In the genomic region with DNA sequence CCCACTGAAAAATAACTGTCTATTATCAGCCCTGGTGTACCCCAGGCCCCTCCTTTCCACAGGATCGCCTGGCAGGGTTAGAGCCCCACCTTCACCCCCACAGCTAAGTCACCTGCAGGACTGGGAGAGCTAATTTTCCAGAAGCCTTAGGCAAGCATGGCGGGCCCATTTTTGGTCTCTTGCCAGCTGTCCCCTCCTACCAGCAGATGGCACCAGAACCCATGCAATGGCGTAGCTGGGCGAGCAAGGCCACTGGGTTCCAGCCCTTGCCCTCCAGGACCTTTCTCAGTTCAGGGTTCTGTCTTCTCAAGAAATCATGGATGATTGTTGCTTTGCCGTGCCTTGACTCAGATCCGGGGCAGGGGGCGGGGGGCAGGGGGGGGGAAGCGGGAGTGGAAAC, we compare ENCODE assay signal across 10 mouse cellular contexts. TPM values are rescaled to one million over a fixed set of nuclear protein-coding genes. Genes with fewer than 3 reads are reported as not detected.
DNase-seq lines count a peak whose midpoint lies in the region; ATAC-seq and TF ChIP-seq lines count a peak whose summit lies in the region.
"Had no signal": no experiment of that assay in that cellular context is flagged by ENCODE, and none has a peak within 500 bp of the region (broad histone marks: within the 10 kb centered on the region; RNA-seq: fewer than 3 reads in every experiment).

No protein-coding gene starts in this region.

- no peak for TF ChIP-seq POLR2A in cortical plate, adult 2 months (IDR thresholded peaks at IDR 0.05; ENCODE audit: extremely low read depth, insufficient read depth, low read length)

- H3K4me1 ChIP-seq in liver, embryonic 12.5 days, result 0 out of 2 replicates have a peak, but pooled peaks cover 4% of the 10 kb centered on the region
- no peaks in the 10 kb centered on the region for H3K4me1 ChIP-seq in cortical plate, adult 2 months (ENCODE audit: control insufficient read depth, insufficient read depth, low read length)
- no peaks in the 10 kb centered on the region for H3K4me1 ChIP-seq in hindbrain, postnatal 0 days (ENCODE audit: insufficient read depth, low read length)
- H3K4me1 ChIP-seq in liver, embryonic 14.5 days (replicated peaks; ENCODE audit: control insufficient read depth in 2 of 2, insufficient read depth in 2 of 2, low read length in 1 of 2), result no peaks in the 10 kb centered on the region
- H3K4me1 ChIP-seq: liver, embryonic 13.5 days had no signal

- DNase-seq in liver, result peak; percentile 52
- peak; percentile 40 to 79 for DNase-seq in adrenal gland, adult (ENCODE audit: inconsistent age in 2 of 2, low spot score in 1 of 2)
- DNase-seq in hindbrain, postnatal 0 days (ENCODE audit: low spot score), result peak; percentile 91
- no peak for DNase-seq in liver, embryonic 14.5 days (ENCODE audit: low read depth in 3 of 3, low spot score in 3 of 3)
- DNase-seq in retina, adult 2 months (ENCODE audit: low read depth, low spot score), result peak; percentile 22
- no peak for DNase-seq in natural killer cell, adult 2 months (ENCODE audit: low spot score in 2 of 2)
- DNase-seq: liver, embryonic 13.5 days had no signal

- no peaks in the 10 kb centered on the region for H3K36me3 ChIP-seq in liver, embryonic 12.5 days
- no peaks in the 10 kb centered on the region for H3K36me3 ChIP-seq in hindbrain, postnatal 0 days (ENCODE audit: insufficient read depth, low read length)
- H3K36me3 ChIP-seq in liver, embryonic 14.5 days (replicated peaks; ENCODE audit: control insufficient read depth, insufficient read depth, low read depth), result no peaks in the 10 kb centered on the region
- H3K36me3 ChIP-seq: liver, embryonic 13.5 days had no signal

- no peak overlapping the region for H3K4me3 ChIP-seq in liver, embryonic 12.5 days
- H3K4me3 ChIP-seq in cortical plate, adult 2 months (ENCODE audit: insufficient read depth, low read length), result no peak overlapping the region
- no peak overlapping the region for H3K4me3 ChIP-seq in hindbrain, postnatal 0 days (ENCODE audit: low read length)
- no peak overlapping the region for H3K4me3 ChIP-seq in liver, embryonic 14.5 days (ENCODE audit: insufficient read depth in 1 of 2, low read depth in 2 of 2, low read length in 2 of 2)
- H3K4me3 ChIP-seq: embryonic facial prominence, embryonic 15.5 days; liver, embryonic 13.5 days had no signal

- no peak overlapping the region for H3K4me2 ChIP-seq in liver, embryonic 12.5 days
- H3K4me2 ChIP-seq in hindbrain, postnatal 0 days (ENCODE audit: low read depth, low read length), result no peak overlapping the region
- H3K4me2 ChIP-seq in liver, embryonic 14.5 days (ENCODE audit: low read depth), result no peak overlapping the region
- H3K4me2 ChIP-seq: embryonic facial prominence, embryonic 15.5 days; liver, embryonic 13.5 days had no signal

- no peak overlapping the region for H3K9ac ChIP-seq in liver, embryonic 12.5 days
- no peak overlapping the region for H3K9ac ChIP-seq in hindbrain, postnatal 0 days (replicated peaks; ENCODE audit: low read length)
- no peak overlapping the region for H3K9ac ChIP-seq in liver, embryonic 14.5 days (replicated peaks)
- H3K9ac ChIP-seq: embryonic facial prominence, embryonic 15.5 days; liver, embryonic 13.5 days had no signal

- no peak overlapping the region for H3K27ac ChIP-seq in liver, embryonic 12.5 days
- no peak overlapping the region for H3K27ac ChIP-seq in cortical plate, adult 2 months (ENCODE audit: insufficient read depth, low read length)
- no peak overlapping the region for H3K27ac ChIP-seq in hindbrain, postnatal 0 days
- H3K27ac ChIP-seq in liver, embryonic 14.5 days, result no peak overlapping the region
- H3K27ac ChIP-seq: liver, embryonic 13.5 days had no signal

- TF ChIP-seq EP300 in liver, embryonic 14.5 days (IDR thresholded peaks at IDR 0.05; ENCODE audit: low read depth), result no peak

- H3K9me3 ChIP-seq in liver, embryonic 12.5 days (replicated peaks), result no peaks in the 10 kb centered on the region
- no peaks in the 10 kb centered on the region for H3K9me3 ChIP-seq in hindbrain, postnatal 0 days (ENCODE audit: low read length)
- no peaks in the 10 kb centered on the region for H3K9me3 ChIP-seq in liver, embryonic 14.5 days (ENCODE audit: control insufficient read depth, low read length)
- H3K9me3 ChIP-seq: embryonic facial prominence, embryonic 15.5 days; liver, embryonic 13.5 days had no signal

- TF ChIP-seq CTCF in cortical plate, adult 2 months (IDR thresholded peaks at IDR 0.05; ENCODE audit: extremely low read depth, insufficient read depth, low read length), result peak; percentile 70
- TF ChIP-seq CTCF in hindbrain, postnatal 0 days (IDR thresholded peaks at IDR 0.05; ENCODE audit: low read depth), result peak; percentile 87
- TF ChIP-seq CTCF in liver, embryonic 14.5 days (IDR thresholded peaks at IDR 0.05; ENCODE audit: low read depth), result peak; percentile 81

- WGBS in liver, embryonic 12.5 days (ENCODE audit: insufficient replicate concordance), result 53% methylated on average over 8 of the region's 8 CpGs
- WGBS in hindbrain, postnatal 0 days, result 53% methylated on average over 8 of the region's 8 CpGs
- WGBS in liver, embryonic 14.5 days (ENCODE audit: insufficient replicate concordance), result 68% methylated on average over 8 of the region's 8 CpGs

- ATAC-seq in liver, embryonic 12.5 days, result no peak
- peak; percentile 24; the same call in 1 of the 2 replicates for ATAC-seq in hindbrain, postnatal 0 days
- ATAC-seq in liver, embryonic 14.5 days (ENCODE audit: insufficient read depth), result no peak

- H3K27me3 ChIP-seq in liver, embryonic 12.5 days (replicated peaks), result 0 out of 2 replicates have a peak, but pooled peaks cover 7% of the 10 kb centered on the region
- H3K27me3 ChIP-seq in hindbrain, postnatal 0 days (ENCODE audit: insufficient read depth, low read length), result no peaks in the 10 kb centered on the region
- no peaks in the 10 kb centered on the region for H3K27me3 ChIP-seq in liver, embryonic 14.5 days (ENCODE audit: control insufficient read depth, insufficient read depth, low read length)
- H3K27me3 ChIP-seq: embryonic facial prominence, embryonic 15.5 days; liver, embryonic 13.5 days had no signal

RNA-seq across cellular contexts. Expression of a gene that starts 40.0 kb away (rescaled TPM):
- polyA plus RNA-seq in liver, embryonic 12.5 days (2016; fragmentation: Nextera tagmentation; extraction: Ambion mirVana), result 2.8 and 3.2 TPM in 2 replicates
- 4.8 and 6.0 TPM in 2 replicates for polyA plus RNA-seq in cortical plate, adult 2 months (2012; rRNA removed)
- 21.4 and 28.5 TPM in 2 replicates for total RNA-seq in hindbrain, postnatal 0 days (2014; rRNA removed)
- polyA plus RNA-seq in hindbrain, postnatal 0 days (2015; fragmentation: Nextera tagmentation; extraction: Ambion mirVana), result 3.7 and 4.2 TPM in 2 replicates
- 0.80 and 0.82 TPM in 2 replicates for polyA plus RNA-seq in liver, embryonic 14.5 days (2012; rRNA removed)
- 0.28 and 0.37 TPM in 2 replicates for polyA plus RNA-seq in liver, embryonic 14.5 days (2014; fragmentation: Nextera tagmentation; extraction: Ambion mirVana)

Comparison
In these comparisons a context has a peak if more than half of its experiments do, and no peak if none do; other contexts are left out.
1. DNase-seq: peak in liver (single experiment), adrenal gland, adult (2 of 2), hindbrain, postnatal 0 days (single experiment) and retina, adult 2 months (single experiment); none in liver, embryonic 14.5 days (0 of 3) and natural killer cell, adult 2 months (0 of 2).
2. Peak in every context shown above with its lines, with median percentiles within 50 percentile points of each other: CTCF ChIP-seq.